Mouse (Mus musculus): ENCODE results near the gene Prdx5. TPM values are rescaled to one million over a fixed set of nuclear protein-coding genes. Genes with fewer than 3 reads are reported as not detected.
"Not testable (repeated sequence)": the region's sequence is repeated elsewhere in the genome, so short reads cannot be mapped to it uniquely, and the experiment has no call there.

Prdx5 gene
- polyA plus RNA-seq, 1 experiment from 2014 or later: 884 TPM

- Histone ChIP-seq H3K4me2 (ENCODE audit: low read length) (no peak overlapping the region), H3K27ac (no peak overlapping the region), H3K9me3 (replicated peaks; ENCODE audit: low read length) (no peaks in the 10 kb centered on the region), H3K4me3 (replicated peaks; ENCODE audit: low read depth, low read length) (no peak overlapping the region), H3K4me1 (replicated peaks; ENCODE audit: insufficient read depth, low read length) (no peaks in the 10 kb centered on the region), H3K9ac (ENCODE audit: low read depth, low read length) (no peak overlapping the region), H3K27me3 (ENCODE audit: insufficient read depth, low read length) (no peaks in the 10 kb centered on the region), H3K36me3 (ENCODE audit: insufficient read depth, low read length) (0 out of 2 replicates have a peak, but pooled peaks cover 3% of the 10 kb centered on the region)
- DNase-seq (ENCODE audit: low spot score): no peak
- no peak for TF ChIP-seq CTCF (IDR thresholded peaks at IDR 0.05; ENCODE audit: low read depth)
- no peak for ATAC-seq (replicated peaks; ENCODE audit: low FRiP score, low read depth)
- 83% methylated on average over 4 of the region's 4 CpGs for WGBS
Observed at GRCm38 (mm10) chr19:6899641-6900040, 10.3 kb downstream of the Prdx5 start.

- not testable (repeated sequence) for DNase-seq (ENCODE audit: low spot score); H3K36me3 ChIP-seq (ENCODE audit: insufficient read depth, low read length); H3K27me3 ChIP-seq (ENCODE audit: insufficient read depth, low read length); H3K9ac ChIP-seq (ENCODE audit: low read depth, low read length); H3K4me2 ChIP-seq (ENCODE audit: low read length); H3K27ac ChIP-seq; H3K4me1 ChIP-seq (replicated peaks; ENCODE audit: insufficient read depth, low read length); ATAC-seq (replicated peaks; ENCODE audit: low FRiP score, low read depth); H3K4me3 ChIP-seq (replicated peaks; ENCODE audit: low read depth, low read length); H3K9me3 ChIP-seq (replicated peaks; ENCODE audit: low read length)
- WGBS: 91% methylated on average over 18 of the region's 18 CpGs
Observed at GRCm38 (mm10) chr19:6895608-6896305, 14.1 kb downstream of the Prdx5 start.

GRCm38 (mm10) chr19:6893731-6894451 is 16.0 kb downstream of the Prdx5 start:
- no peaks in the 10 kb centered on the region for H3K36me3 ChIP-seq (ENCODE audit: insufficient read depth, low read length)
- H3K9ac ChIP-seq (ENCODE audit: low read depth, low read length): no peak overlapping the region
- ATAC-seq (replicated peaks; ENCODE audit: low FRiP score, low read depth) (no peak), DNase-seq (ENCODE audit: low spot score) (no peak)
- H3K27me3 ChIP-seq (ENCODE audit: insufficient read depth, low read length): no peaks in the 10 kb centered on the region
- TF ChIP-seq CTCF (IDR thresholded peaks at IDR 0.05; ENCODE audit: low read depth): no peak
- 94% methylated on average over 14 of the region's 14 CpGs for WGBS
- no peak overlapping the region for H3K4me2 ChIP-seq (ENCODE audit: low read length)
- H3K4me1 ChIP-seq (replicated peaks; ENCODE audit: insufficient read depth, low read length): no peaks in the 10 kb centered on the region
- H3K4me3 ChIP-seq (replicated peaks; ENCODE audit: low read depth, low read length): no peak overlapping the region
- no peaks in the 10 kb centered on the region for H3K9me3 ChIP-seq (replicated peaks; ENCODE audit: low read length)
- H3K27ac ChIP-seq: no peak overlapping the region

DNA sequence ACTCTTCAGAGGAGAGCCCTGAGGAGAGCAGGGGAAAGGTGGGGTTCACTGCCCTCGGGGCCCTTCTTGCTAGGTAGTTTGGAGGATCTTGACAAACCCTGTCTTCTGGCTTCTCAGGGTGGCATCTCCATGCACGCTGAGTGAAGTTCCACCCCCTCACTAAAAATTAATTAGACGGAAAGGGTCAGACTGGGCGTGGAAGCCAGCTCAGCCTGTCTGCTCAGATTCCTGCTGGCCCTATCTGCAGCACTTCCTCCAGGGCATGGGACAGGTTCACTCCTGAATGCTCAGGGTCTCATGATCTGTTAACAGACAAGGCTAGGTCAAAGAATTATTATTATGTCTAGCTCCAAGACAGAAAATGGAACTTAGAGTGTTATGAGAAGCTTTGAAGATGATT is 17.4 kb downstream of the Prdx5 start:
- H3K4me1 ChIP-seq (replicated peaks; ENCODE audit: insufficient read depth, low read length): no peaks in the 10 kb centered on the region
- H3K36me3 ChIP-seq (ENCODE audit: insufficient read depth, low read length): no peaks in the 10 kb centered on the region
- no peaks in the 10 kb centered on the region for H3K9me3 ChIP-seq (replicated peaks; ENCODE audit: low read length)
- H3K4me2 ChIP-seq (ENCODE audit: low read length): no peak overlapping the region
- no peak for TF ChIP-seq CTCF (IDR thresholded peaks at IDR 0.05; ENCODE audit: low read depth)
- no peaks in the 10 kb centered on the region for H3K27me3 ChIP-seq (ENCODE audit: insufficient read depth, low read length)
- no peak for DNase-seq (ENCODE audit: low spot score)
- H3K27ac ChIP-seq: no peak overlapping the region
- no peak overlapping the region for H3K9ac ChIP-seq (ENCODE audit: low read depth, low read length)
- ATAC-seq (replicated peaks; ENCODE audit: low FRiP score, low read depth): no peak
- H3K4me3 ChIP-seq (replicated peaks; ENCODE audit: low read depth, low read length): no peak overlapping the region
- 23% methylated on average over 4 of the region's 4 CpGs for WGBS

GRCm38 (mm10) chr19:6877965-6878364 is 31.9 kb downstream of the Prdx5 start:
- no peak for DNase-seq (ENCODE audit: low spot score)
- ATAC-seq (replicated peaks; ENCODE audit: low FRiP score, low read depth): no peak
- 83% methylated on average over 4 of the region's 4 CpGs for WGBS

DNA sequence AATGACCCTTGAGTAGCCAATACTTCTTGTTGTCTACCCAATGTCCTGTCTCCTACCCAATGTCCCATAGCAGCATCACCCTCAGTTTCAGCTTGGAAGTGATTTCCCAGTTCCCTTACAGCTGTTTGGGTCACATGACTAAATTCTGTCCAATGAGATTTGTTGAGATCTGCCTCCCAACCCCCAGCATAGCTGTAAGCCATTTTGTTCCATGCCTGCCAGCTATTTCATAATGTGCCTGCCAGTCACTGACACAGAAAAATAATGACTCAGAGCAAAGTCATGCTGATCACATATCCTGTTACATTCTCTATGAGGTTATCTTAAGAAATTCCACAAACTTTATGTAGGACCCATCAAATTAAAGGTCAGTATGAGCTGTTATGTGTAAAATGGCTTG is 33.1 kb downstream of the Prdx5 start:
- no peaks in the 10 kb centered on the region for H3K27me3 ChIP-seq (ENCODE audit: insufficient read depth, low read length)
- no peak for TF ChIP-seq CTCF (IDR thresholded peaks at IDR 0.05; ENCODE audit: low read depth)
- no peak for ATAC-seq (replicated peaks; ENCODE audit: low FRiP score, low read depth)
- no peak overlapping the region for H3K9ac ChIP-seq (ENCODE audit: low read depth, low read length)
- no peaks in the 10 kb centered on the region for H3K36me3 ChIP-seq (ENCODE audit: insufficient read depth, low read length)
- peaks cover 5% of the 10 kb centered on the region; the same call in 1 of the 2 replicates for H3K9me3 ChIP-seq (replicated peaks; ENCODE audit: low read length)
- DNase-seq (ENCODE audit: low spot score): no peak
- no peak overlapping the region for H3K27ac ChIP-seq
- H3K4me3 ChIP-seq (replicated peaks; ENCODE audit: low read depth, low read length): no peak overlapping the region
- 0 out of 2 replicates have a peak, but pooled peaks cover 6% of the 10 kb centered on the region for H3K4me1 ChIP-seq (replicated peaks; ENCODE audit: insufficient read depth, low read length)
- H3K4me2 ChIP-seq (ENCODE audit: low read length): no peak overlapping the region

More at GRCm38 (mm10) chr19:6877965-6878364, 31.9 kb downstream of the Prdx5 start:
- no peaks in the 10 kb centered on the region for H3K27me3 ChIP-seq (ENCODE audit: insufficient read depth, low read length)
- no peak overlapping the region for H3K27ac ChIP-seq
- H3K4me3 ChIP-seq (replicated peaks; ENCODE audit: low read depth, low read length): no peak overlapping the region
- H3K4me1 ChIP-seq (replicated peaks; ENCODE audit: insufficient read depth, low read length): no peaks in the 10 kb centered on the region
- no peak overlapping the region for H3K9ac ChIP-seq (ENCODE audit: low read depth, low read length)
- H3K9me3 ChIP-seq (replicated peaks; ENCODE audit: low read length): peaks cover 5% of the 10 kb centered on the region; the same call in 1 of the 2 replicates
- H3K4me2 ChIP-seq (ENCODE audit: low read length): no peak overlapping the region
- no peaks in the 10 kb centered on the region for H3K36me3 ChIP-seq (ENCODE audit: insufficient read depth, low read length)
- TF ChIP-seq CTCF (IDR thresholded peaks at IDR 0.05; ENCODE audit: low read depth): no peak

Data from kidney, postnatal 0 days (tissue).